Mouse (Mus musculus) liver, embryonic 15.5 days (tissue): ENCODE data around the gene Pprc1. TPM values are rescaled to one million over a fixed set of nuclear protein-coding genes. Genes with fewer than 3 reads are reported as not detected.
A peak's percentile ranks its signal among the peaks of the same experiment; 100 is the strongest.

ENCODE experiments used
- ATAC-seq: fragments of 200-750 bp; cut with Nextera tagmentation; 2 replicates; pipeline ENCODE4 v1.8.0; 2017; ENCODE audit warnings: moderate number of reproducible peaks, mild to moderate bottlenecking, moderate library complexity; ENCODE audit not compliant: insufficient read depth
- H3K27ac ChIP-seq: fragments of 300-500 bp; sonication (generic); replicated peaks from 2 replicates; pipeline ENCODE4 v1.5.1; 2015; ENCODE audit warnings: mild to moderate bottlenecking, inconsistent platforms
- H3K27me3 ChIP-seq: fragments of 300-500 bp; sonication (generic); 2 replicates; pipeline ENCODE4 v1.6.1; 2015; ENCODE audit warnings: mild to moderate bottlenecking, inconsistent platforms
- H3K36me3 ChIP-seq: fragments of 300-500 bp; sonication (generic); replicated peaks from 2 replicates; pipeline ENCODE4 v1.6.1; 2015; ENCODE audit warnings: moderate library complexity, mild to moderate bottlenecking, inconsistent platforms
- H3K4me1 ChIP-seq: fragments of 300-500 bp; sonication (generic); replicated peaks from 2 replicates; pipeline ENCODE4 v1.6.1; 2015; ENCODE audit warnings: inconsistent platforms
- H3K4me2 ChIP-seq: fragments of 300-500 bp; sonication (generic); 2 replicates; pipeline ENCODE4 v1.6.1; 2015; ENCODE audit warnings: moderate library complexity, mild to moderate bottlenecking, inconsistent platforms
- H3K4me3 ChIP-seq: fragments of 300-500 bp; sonication (generic); replicated peaks from 2 replicates; pipeline ENCODE4 v1.5.1; 2015; ENCODE audit warnings: mild to moderate bottlenecking, inconsistent platforms
- H3K9ac ChIP-seq: fragments of 300-500 bp; sonication (generic); 2 replicates; pipeline ENCODE4 v1.6.1; 2015; ENCODE audit warnings: moderate library complexity, mild to moderate bottlenecking, inconsistent platforms
- H3K9me3 ChIP-seq: fragments of 300-500 bp; sonication (generic); replicated peaks from 2 replicates; pipeline ENCODE4 v1.6.1; 2016; ENCODE audit warnings: inconsistent platforms
- WGBS: fragments of 180-500 bp; shearing (Covaris S2); methylation state at CpG from one replicate; pipeline ENCODE4 v1.1.7; 2015; ENCODE audit warnings: mixed read lengths; ENCODE audit not compliant: insufficient replicate concordance; 5-methylcytosine and 5-hydroxymethylcytosine counted together
- polyA plus RNA-seq: library from polyadenylated mRNA; unstranded; fragments of >200 nt; fragmentation: Nextera tagmentation; extraction: Ambion mirVana; gene quantifications from 2 replicates; pipeline ENCODE4 v1.2.1, GENCODE M21; 2015

The Pprc1 gene
- polyA plus RNA-seq, 1 experiment from 2014 or later: 15.7 TPM

GRCm38 (mm10) chr19:46014572-46015178, 30.0 kb upstream of the Pprc1 start:
- H3K4me2 ChIP-seq: no peak overlapping the region
- 0 out of 2 replicates have a peak, but pooled peaks cover 6% of the 10 kb centered on the region for H3K4me1 ChIP-seq
- H3K9ac ChIP-seq: no peak overlapping the region
- no peaks in the 10 kb centered on the region for H3K9me3 ChIP-seq
- 13% methylated on average over 12 of the region's 12 CpGs for WGBS
- H3K27me3 ChIP-seq: no peaks in the 10 kb centered on the region
- H3K27ac ChIP-seq: no peak overlapping the region
- H3K4me3 ChIP-seq: no peak overlapping the region
- H3K36me3 ChIP-seq: no peaks in the 10 kb centered on the region
- ATAC-seq: peak; percentile 66

GRCm38 (mm10) chr19:46016023-46016422, 28.7 kb upstream of the Pprc1 start:
- Histone ChIP-seq H3K36me3 (no peaks in the 10 kb centered on the region), H3K9me3 (no peaks in the 10 kb centered on the region), H3K4me3 (no peak overlapping the region), H3K27ac (no peak overlapping the region), H3K4me1 (0 out of 2 replicates have a peak, but pooled peaks cover 6% of the 10 kb centered on the region), H3K27me3 (no peaks in the 10 kb centered on the region), H3K4me2 (no peak overlapping the region), H3K9ac (no peak overlapping the region)
- ATAC-seq: no peak
- WGBS: 75% methylated on average over 2 of the region's 2 CpGs

- Histone ChIP-seq H3K4me1 (peaks cover 5% of the 10 kb centered on the region; the same call in 1 of the 2 replicates), H3K27ac (no peak overlapping the region), H3K9ac (no peak overlapping the region), H3K36me3 (no peaks in the 10 kb centered on the region), H3K27me3 (no peaks in the 10 kb centered on the region), H3K4me2 (no peak overlapping the region), H3K9me3 (no peaks in the 10 kb centered on the region), H3K4me3 (no peak overlapping the region)
- WGBS: 58% methylated on average over 6 of the region's 6 CpGs
- ATAC-seq: no peak
Observed at GRCm38 (mm10) chr19:46024959-46025358, 19.7 kb upstream of the Pprc1 start.

- WGBS: 61% methylated on average over 8 of the region's 8 CpGs
- no peak overlapping the region for H3K4me2 ChIP-seq
- no peak for ATAC-seq
Observed at GRCm38 (mm10) chr19:46026567-46026966, 18.1 kb upstream of the Pprc1 start.

GRCm38 (mm10) chr19:46028747-46029320, 15.9 kb upstream of the Pprc1 start:
- ATAC-seq: no peak
- 64% methylated on average over 11 of the region's 11 CpGs for WGBS
- Histone ChIP-seq H3K4me1 (peaks cover 23% of the 10 kb centered on the region), H3K27ac (no peak overlapping the region), H3K36me3 (peaks cover 32% of the 10 kb centered on the region), H3K9me3 (no peaks in the 10 kb centered on the region), H3K4me2 (no peak overlapping the region), H3K4me3 (no peak overlapping the region), H3K9ac (no peak overlapping the region), H3K27me3 (no peaks in the 10 kb centered on the region)

More at GRCm38 (mm10) chr19:46026567-46026966, 18.1 kb upstream of the Pprc1 start:
- Histone ChIP-seq H3K4me3 (no peak overlapping the region), H3K36me3 (peaks cover 9% of the 10 kb centered on the region), H3K27me3 (no peaks in the 10 kb centered on the region), H3K9ac (no peak overlapping the region), H3K27ac (no peak overlapping the region), H3K4me1 (peaks cover 9% of the 10 kb centered on the region), H3K9me3 (no peaks in the 10 kb centered on the region)

- 69% methylated on average over 1 of the region's 1 CpGs for WGBS
- H3K27ac ChIP-seq: peak overlapping the region; percentile 64
Observed at GRCm38 (mm10) chr19:46029652-46030051, 15.0 kb upstream of the Pprc1 start.

GRCm38 (mm10) chr19:46030196-46030983, 14.3 kb upstream of the Pprc1 start:
- H3K4me3 ChIP-seq: no peak overlapping the region
- no peaks in the 10 kb centered on the region for H3K27me3 ChIP-seq
- peaks cover 47% of the 10 kb centered on the region for H3K36me3 ChIP-seq
- 80% methylated on average over 10 of the region's 10 CpGs for WGBS
- no peak for ATAC-seq
- H3K27ac ChIP-seq: peak overlapping the region; percentile 38; the same call in 1 of the 2 replicates
- no peak overlapping the region for H3K4me2 ChIP-seq
- H3K9ac ChIP-seq: no peak overlapping the region
- H3K9me3 ChIP-seq: no peaks in the 10 kb centered on the region
- H3K4me1 ChIP-seq: peaks cover 32% of the 10 kb centered on the region

More at GRCm38 (mm10) chr19:46029652-46030051, 15.0 kb upstream of the Pprc1 start:
- Histone ChIP-seq H3K27me3 (no peaks in the 10 kb centered on the region), H3K4me2 (no peak overlapping the region), H3K36me3 (peaks cover 40% of the 10 kb centered on the region), H3K9me3 (no peaks in the 10 kb centered on the region), H3K9ac (no peak overlapping the region), H3K4me1 (peaks cover 27% of the 10 kb centered on the region), H3K4me3 (no peak overlapping the region)
- ATAC-seq: no peak

- no peak overlapping the region for H3K4me2 ChIP-seq
- H3K9ac ChIP-seq: no peak overlapping the region
- H3K4me1 ChIP-seq: peaks cover 44% of the 10 kb centered on the region
- no peak overlapping the region for H3K4me3 ChIP-seq
- no peaks in the 10 kb centered on the region for H3K27me3 ChIP-seq
- H3K9me3 ChIP-seq: no peaks in the 10 kb centered on the region
- WGBS: 63% methylated on average over 9 of the region's 9 CpGs
- H3K36me3 ChIP-seq: peaks cover 62% of the 10 kb centered on the region
- ATAC-seq: peak; percentile 59; the same call in 1 of the 2 replicates
- peak overlapping the region; percentile 54 for H3K27ac ChIP-seq
Observed at GRCm38 (mm10) chr19:46031689-46032432, 12.8 kb upstream of the Pprc1 start.

- no peak overlapping the region for H3K9ac ChIP-seq
- no peak overlapping the region for H3K4me3 ChIP-seq
- WGBS: 85% methylated on average over 26 of the region's 26 CpGs
- H3K9me3 ChIP-seq: no peaks in the 10 kb centered on the region
- H3K27ac ChIP-seq: peak overlapping the region; percentile 54; the same call in 1 of the 2 replicates
- no peaks in the 10 kb centered on the region for H3K27me3 ChIP-seq
- H3K4me2 ChIP-seq: no peak overlapping the region
- H3K4me1 ChIP-seq: peaks cover 54% of the 10 kb centered on the region
- no peak for ATAC-seq
- H3K36me3 ChIP-seq: peaks cover 63% of the 10 kb centered on the region
Observed at GRCm38 (mm10) chr19:46032731-46033510, 11.8 kb upstream of the Pprc1 start.

GRCm38 (mm10) chr19:46033911-46034310, 10.8 kb upstream of the Pprc1 start:
- H3K9me3 ChIP-seq: no peaks in the 10 kb centered on the region
- H3K36me3 ChIP-seq: peaks cover 63% of the 10 kb centered on the region
- ATAC-seq: no peak
- no peak overlapping the region for H3K27ac ChIP-seq
- 89% methylated on average over 11 of the region's 11 CpGs for WGBS
- H3K4me1 ChIP-seq: peaks cover 63% of the 10 kb centered on the region
- no peak overlapping the region for H3K9ac ChIP-seq
- H3K4me2 ChIP-seq: no peak overlapping the region
- no peak overlapping the region for H3K4me3 ChIP-seq
- no peaks in the 10 kb centered on the region for H3K27me3 ChIP-seq
